Mouse (Mus musculus) liver, adult 2 months (tissue): ENCODE data around the gene G0s2.

Experiments used
- CTCF ChIP-seq: fragments of 200-500 bp; IDR thresholded peaks from 2 replicates; pipeline ENCODE4 v1.5.1; 2011; ENCODE audit warnings: low read depth, low read length, control low read depth
- POLR2A ChIP-seq: fragments of 200-500 bp; IDR thresholded peaks from 2 replicates; pipeline ENCODE4 v1.6.1; 2011; ENCODE audit warnings: low read length, control low read depth; ENCODE audit not compliant: insufficient read depth; ENCODE audit errors: extremely low read depth

GRCm38 (mm10) chr1:193289076-193289475, 16.1 kb upstream of the G0s2 start:
- TF ChIP-seq CTCF (no peak), POLR2A (no peak)
